Mouse (Mus musculus) gastrocnemius, adult 2 months (tissue): ENCODE measurements around the gene Mapk10. TPM values are rescaled to one million over a fixed set of nuclear protein-coding genes. Genes with fewer than 3 reads are reported as not detected.

Experiments used
- DNase-seq: peaks from one replicate; pipeline ENCODE4 v3.0.0; 2022
- H3K27ac ChIP-seq: fragments of 200-600 bp; 2 replicates; pipeline ENCODE4 v1.8.1; 2022; ENCODE audit warnings: mild to moderate bottlenecking
- H3K4me3 ChIP-seq: fragments of 200-600 bp; 2 replicates; pipeline ENCODE4 v1.8.1; 2022; ENCODE audit warnings: mild to moderate bottlenecking, moderate library complexity
- CTCF ChIP-seq: fragments of 200-600 bp; IDR thresholded peaks from 2 replicates; pipeline ENCODE4 v1.8.1; 2022; ENCODE audit warnings: antibody characterized with exemption, mild to moderate bottlenecking, moderate library complexity
- intact Hi-C: fragments of 180-260 bp; cut with DNase I; formaldehyde crosslinking; loops from one replicate; pipeline ENCODE4 v1.15.1; 2025
- total RNA-seq, 2 experiments: library from RNA; stranded (reverse); gene quantifications; 2 replicates each; pipeline ENCODE4 v1.2.3; 2021

Gene Mapk10
- total RNA-seq, 2 experiments from 2014 or later, result 1.1 to 1.2 TPM

- intact Hi-C loops, result no loop called here
- no peak overlapping the region for H3K27ac ChIP-seq
- no peak overlapping the region for H3K4me3 ChIP-seq
- no peak for DNase-seq
- TF ChIP-seq CTCF, result no peak
Measured at GRCm38 (mm10) chr5:103094166-103094565, 117.0 kb downstream of the Mapk10 start.

DNA sequence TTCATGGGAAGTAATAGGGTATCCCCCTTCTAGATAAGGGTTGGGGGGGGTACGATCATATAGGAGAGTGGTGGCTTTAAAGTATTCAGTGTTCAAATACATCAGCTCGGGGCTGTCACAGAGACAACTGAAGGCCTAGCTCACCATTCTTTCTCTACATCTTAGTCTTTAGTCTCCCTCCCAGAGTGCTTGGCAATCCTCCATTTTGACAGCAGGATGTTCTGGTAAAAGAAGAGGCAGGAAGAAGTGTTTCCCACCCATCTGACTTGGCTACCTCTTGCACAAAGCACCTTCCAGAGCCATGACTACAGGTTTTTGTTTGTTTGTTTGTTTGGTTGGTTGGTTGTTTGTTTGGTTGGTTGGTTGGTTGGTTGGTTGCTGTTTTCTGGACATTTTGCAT lies 125.3 kb downstream of the Mapk10 start:
- H3K27ac ChIP-seq, result no peak overlapping the region
- DNase-seq, result no peak
- H3K4me3 ChIP-seq, result no peak overlapping the region
- no peak for TF ChIP-seq CTCF
- intact Hi-C loops, result no loop called here

DNA sequence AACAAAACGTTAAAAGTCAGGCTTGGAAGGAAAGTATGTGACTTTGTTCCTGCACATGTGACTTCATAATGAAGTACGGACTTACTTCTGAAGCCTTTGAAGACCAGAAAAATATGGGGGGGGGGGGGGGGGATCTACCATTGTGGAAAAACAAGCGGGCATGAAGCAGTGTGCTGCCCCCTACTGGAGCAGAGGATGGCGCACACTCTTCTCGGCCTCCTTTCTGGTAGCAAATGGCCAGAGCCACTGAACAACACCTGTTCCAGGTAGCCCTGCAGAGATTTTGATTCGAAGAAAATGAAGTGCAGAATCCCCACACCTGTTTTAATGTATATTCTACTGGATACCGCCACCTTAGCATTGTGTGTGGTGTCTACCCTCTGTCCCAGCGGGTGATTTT lies 135.7 kb downstream of the Mapk10 start:
- intact Hi-C loops, result no loop called here
- no peak overlapping the region for H3K4me3 ChIP-seq
- TF ChIP-seq CTCF, result peak; percentile 35
- no peak overlapping the region for H3K27ac ChIP-seq
- peak; percentile 20 for DNase-seq

DNA sequence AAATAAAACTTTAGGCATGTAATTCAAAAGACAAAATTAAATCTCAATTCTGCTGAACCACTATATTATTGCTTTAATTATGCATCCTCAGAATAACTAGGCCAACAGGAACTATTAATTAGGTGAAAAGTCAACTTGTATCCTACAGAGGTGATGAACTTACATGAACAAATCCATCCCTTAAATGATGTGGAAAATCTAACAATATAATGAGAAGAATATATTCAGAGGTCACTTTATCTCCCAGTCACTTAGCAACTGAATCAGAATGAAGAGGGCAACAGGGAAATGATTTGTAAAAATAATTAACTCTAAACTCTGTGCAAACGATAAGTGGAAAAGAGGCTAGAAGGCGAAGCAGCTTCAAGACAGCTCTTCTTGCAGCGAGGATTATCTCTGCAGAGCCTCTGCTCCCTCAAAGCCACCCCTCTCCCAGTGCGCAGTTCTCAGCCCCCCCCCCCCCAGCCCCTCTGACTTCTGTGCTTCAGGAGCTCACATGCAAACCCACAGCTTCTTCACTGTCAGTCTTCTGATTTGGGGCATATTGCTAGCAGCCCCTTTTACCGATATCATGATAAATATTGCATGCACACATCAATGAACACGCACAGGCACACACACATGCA lies 138.8 kb downstream of the Mapk10 start:
- no peak for DNase-seq
- Histone ChIP-seq H3K4me3 (no peak overlapping the region), H3K27ac (no peak overlapping the region)
- TF ChIP-seq CTCF, result no peak
- intact Hi-C loops, result no loop called here

DNA sequence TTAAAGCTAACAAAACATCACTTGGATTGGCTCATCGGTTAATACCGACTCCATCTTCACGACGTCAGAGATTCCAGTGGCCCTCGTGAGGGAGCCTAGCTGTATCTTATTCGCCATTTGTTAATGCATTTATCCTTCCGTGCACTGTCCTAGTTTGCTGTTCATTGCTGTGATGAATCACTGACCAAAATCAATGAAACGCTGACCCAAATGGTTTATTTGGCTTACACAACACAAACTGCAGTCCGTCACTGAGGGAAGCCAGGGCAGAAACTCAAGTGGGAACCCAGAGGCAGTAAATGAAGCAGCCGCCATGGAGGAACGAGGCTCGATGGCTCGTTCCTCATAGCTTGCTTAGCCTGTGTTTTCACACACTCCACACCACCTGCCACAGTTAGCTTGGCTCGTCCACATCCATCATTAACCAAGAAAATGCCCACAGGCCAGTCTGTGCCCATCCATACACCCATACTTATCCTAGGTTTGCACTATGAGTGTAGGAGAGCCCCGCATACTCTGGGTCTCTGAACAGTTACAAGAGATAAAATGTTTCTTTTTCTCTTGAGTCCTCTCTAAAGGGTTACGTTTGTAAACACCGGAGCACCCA lies 140.0 kb downstream of the Mapk10 start:
- TF ChIP-seq CTCF, result no peak
- no peak for DNase-seq

DNA sequence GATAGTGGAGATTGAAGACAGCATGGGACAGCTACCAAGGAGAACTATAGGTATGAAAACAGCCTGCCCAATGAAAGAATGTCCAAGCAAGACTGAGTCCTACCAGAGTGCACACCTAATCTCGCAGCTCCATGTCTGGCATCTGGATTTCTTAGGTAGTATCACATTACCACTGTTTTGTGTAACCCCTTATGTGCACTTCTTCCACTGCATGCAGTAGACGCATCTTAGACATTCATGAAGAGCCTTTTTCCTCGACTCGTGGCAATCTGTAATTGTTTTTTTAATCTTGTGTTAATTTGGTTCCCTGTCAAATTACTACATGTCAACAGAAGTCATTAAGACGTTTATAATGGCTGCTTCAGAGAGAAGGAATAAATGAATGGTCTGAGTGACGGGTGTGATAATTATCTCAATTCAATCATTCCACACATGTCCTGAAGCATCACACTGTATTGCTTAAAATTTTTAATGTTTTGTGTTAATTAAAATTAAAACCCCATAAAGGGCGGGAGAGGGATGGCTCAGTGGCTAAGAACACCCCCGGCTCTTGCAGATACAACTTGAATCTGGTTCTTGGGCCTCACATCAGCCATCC lies 160.7 kb downstream of the Mapk10 start:
- intact Hi-C loops, result no loop called here
- no peak for DNase-seq
- H3K4me3 ChIP-seq, result no peak overlapping the region
- no peak overlapping the region for H3K27ac ChIP-seq
- no peak for TF ChIP-seq CTCF

More for the DNA sequence above, 140.0 kb downstream of the Mapk10 start:
- intact Hi-C loops, result no loop called here
- Histone ChIP-seq H3K27ac (no peak overlapping the region), H3K4me3 (no peak overlapping the region)

DNA sequence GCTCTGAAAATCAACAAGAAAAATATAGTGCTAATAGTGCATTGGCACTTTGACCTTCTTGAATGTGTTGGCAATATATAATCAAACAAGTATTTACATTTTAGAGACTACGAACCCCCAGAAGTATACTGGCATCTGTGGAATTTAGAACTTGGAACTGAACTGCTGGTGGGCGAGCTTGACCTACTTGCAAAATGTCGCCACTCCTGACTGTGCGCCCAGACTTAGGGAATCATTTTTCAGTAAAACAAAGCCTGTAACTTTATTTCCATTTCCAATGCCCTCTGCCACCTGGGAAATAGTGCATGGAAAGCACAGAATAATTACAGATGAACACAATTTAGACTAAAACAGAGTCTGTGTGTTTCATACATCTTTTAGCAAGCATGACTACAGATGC lies 163.1 kb downstream of the Mapk10 start:
- intact Hi-C loops, result no loop called here
- no peak for TF ChIP-seq CTCF
- no peak overlapping the region for H3K4me3 ChIP-seq
- no peak overlapping the region for H3K27ac ChIP-seq
- DNase-seq, result no peak

- intact Hi-C loops, result no loop called here
- no peak overlapping the region for H3K4me3 ChIP-seq
Measured at GRCm38 (mm10) chr5:103037752-103038151, 173.4 kb downstream of the Mapk10 start.

GRCm38 (mm10) chr5:103028940-103029621 lies 182.1 kb downstream of the Mapk10 start:
- TF ChIP-seq CTCF, result no peak
- Histone ChIP-seq H3K27ac (no peak overlapping the region), H3K4me3 (no peak overlapping the region)
- DNase-seq, result peak; percentile 56
- intact Hi-C loops, result no loop called here

More at GRCm38 (mm10) chr5:103037752-103038151, 173.4 kb downstream of the Mapk10 start:
- TF ChIP-seq CTCF, result no peak
- no peak for DNase-seq
- H3K27ac ChIP-seq, result no peak overlapping the region

DNA sequence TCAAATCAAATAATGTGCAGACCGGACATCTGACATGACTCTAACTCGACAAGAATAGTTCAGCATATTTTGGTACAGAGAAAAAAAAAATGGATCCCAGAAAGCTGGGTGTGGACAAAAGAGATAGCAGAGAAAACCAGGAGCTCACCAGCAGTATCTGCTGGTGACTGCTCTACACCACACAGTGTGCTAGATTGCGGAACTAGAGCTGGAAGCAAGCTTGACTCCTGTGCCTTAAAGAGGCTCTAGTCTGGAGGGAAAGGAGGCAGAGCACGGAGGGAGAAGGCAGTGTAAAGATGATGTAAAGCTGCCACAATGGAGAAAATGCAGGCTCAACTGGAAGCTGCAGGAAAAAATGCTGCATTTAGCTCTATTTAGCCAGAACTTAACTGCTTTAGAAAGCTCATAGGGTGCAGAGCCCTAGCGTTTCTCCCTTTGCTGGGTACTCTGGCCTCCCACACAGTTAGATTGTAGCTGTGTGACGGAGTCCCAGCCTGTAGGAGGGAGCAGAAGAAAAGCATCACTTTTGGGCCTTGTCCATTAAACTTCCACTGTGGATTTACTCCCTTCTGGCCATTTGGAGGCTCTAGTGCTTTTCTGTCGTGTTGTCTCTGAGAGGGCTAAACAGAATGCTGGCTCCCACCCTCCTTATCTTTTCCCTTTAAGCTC lies 188.5 kb downstream of the Mapk10 start:
- TF ChIP-seq CTCF, result no peak
- Histone ChIP-seq H3K4me3 (no peak overlapping the region), H3K27ac (no peak overlapping the region)
- intact Hi-C loops, result no loop called here
- DNase-seq, result no peak

DNA sequence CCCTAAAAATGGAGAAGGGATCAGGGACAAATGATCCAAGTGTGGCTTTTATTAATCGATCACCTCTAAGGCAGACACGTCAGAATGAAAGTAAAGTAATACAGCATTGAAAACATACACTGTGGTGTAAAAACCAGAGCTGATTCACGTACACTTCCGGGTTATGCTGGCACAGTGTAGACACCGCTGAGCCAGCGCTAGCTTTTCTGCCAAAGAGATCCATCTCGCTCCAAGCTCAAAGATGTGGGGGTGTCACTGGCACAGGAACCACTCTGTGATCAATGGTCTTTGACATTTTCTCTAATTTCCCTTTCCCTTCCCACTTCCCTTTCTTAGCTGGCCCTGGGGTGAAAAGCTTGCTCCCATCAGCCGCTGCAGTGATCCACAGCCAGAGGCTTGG lies 189.7 kb downstream of the Mapk10 start:
- no peak for TF ChIP-seq CTCF
- no peak overlapping the region for H3K4me3 ChIP-seq
- H3K27ac ChIP-seq, result no peak overlapping the region
- intact Hi-C loops, result no loop called here
- DNase-seq, result no peak

GRCm38 (mm10) chr5:103020954-103021353 lies 190.2 kb downstream of the Mapk10 start:
- intact Hi-C loops, result no loop called here
- DNase-seq, result no peak
- no peak overlapping the region for H3K27ac ChIP-seq
- H3K4me3 ChIP-seq, result no peak overlapping the region
- TF ChIP-seq CTCF, result no peak

DNA sequence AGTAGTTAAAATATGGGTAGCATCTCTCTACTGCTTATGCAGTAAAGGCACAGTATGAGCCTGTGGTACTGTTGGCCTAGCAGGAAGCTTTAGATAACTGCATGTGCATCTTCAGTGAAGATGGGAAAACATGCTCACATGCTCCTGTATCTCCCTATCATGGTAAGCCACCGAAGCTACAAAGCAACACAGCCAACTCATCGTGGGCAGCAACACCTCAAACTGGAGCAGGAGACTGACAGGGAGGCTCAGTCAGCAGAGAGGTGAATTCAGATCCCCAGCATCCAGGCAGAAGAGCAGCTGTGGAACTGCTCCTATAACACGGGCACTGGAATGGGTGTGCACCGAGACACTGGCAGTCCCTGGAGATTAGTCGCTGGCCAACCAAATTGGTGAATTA lies 191.0 kb downstream of the Mapk10 start:
- no peak for DNase-seq
- intact Hi-C loops, result no loop called here
- Histone ChIP-seq H3K27ac (no peak overlapping the region), H3K4me3 (no peak overlapping the region)
- no peak for TF ChIP-seq CTCF
